Mouse (Mus musculus) heart, adult 2 months (tissue): ENCODE measurements around the gene Rnf34. TPM values are rescaled to one million over a fixed set of nuclear protein-coding genes. Genes with fewer than 3 reads are reported as not detected.

Experiments
- DNase-seq, 2 experiments: peaks; one replicate each; pipeline ENCODE4 v3.0.0; 2021
- H3K27ac ChIP-seq: fragments of 200-600 bp; 2 replicates; pipeline ENCODE4 v1.8.1; 2022
- H3K27me3 ChIP-seq: fragments of 200-500 bp; 2 replicates; pipeline ENCODE4 v1.6.1; 2012; ENCODE audit warnings: mild to moderate bottlenecking, low read length, inconsistent platforms, mixed read lengths; ENCODE audit not compliant: control insufficient read depth, insufficient read depth
- H3K36me3 ChIP-seq: fragments of 200-500 bp; 2 replicates; pipeline ENCODE4 v1.6.1; 2012; ENCODE audit warnings: low read length, inconsistent platforms; ENCODE audit not compliant: control insufficient read depth, insufficient read depth
- H3K4me1 ChIP-seq: fragments of 200-500 bp; 2 replicates; pipeline ENCODE4 v1.6.1; 2011; ENCODE audit warnings: low read length; ENCODE audit not compliant: control insufficient read depth, insufficient read depth
- H3K4me3 ChIP-seq: fragments of 200-600 bp; 2 replicates; pipeline ENCODE4 v1.8.1; 2022
- H3K79me2 ChIP-seq: fragments of 200-500 bp; replicated peaks from 2 replicates; pipeline ENCODE4 v1.6.1; 2012; ENCODE audit warnings: mild to moderate bottlenecking, inconsistent platforms, low read length, moderate library complexity, mixed read lengths; ENCODE audit not compliant: control insufficient read depth, insufficient read depth
- H3K9ac ChIP-seq: fragments of 200-500 bp; 2 replicates; pipeline ENCODE4 v1.6.1; 2012; ENCODE audit warnings: low read depth, mild to moderate bottlenecking, control low read depth, inconsistent platforms, low read length, mixed read lengths
- CTCF ChIP-seq: fragments of 200-600 bp; IDR thresholded peaks from 2 replicates; pipeline ENCODE4 v1.8.1; 2022; ENCODE audit warnings: antibody characterized with exemption, mild to moderate bottlenecking, moderate library complexity
- EP300 ChIP-seq: fragments of 200-500 bp; IDR thresholded peaks from 2 replicates; pipeline ENCODE4 v1.6.1; 2011; ENCODE audit warnings: low read depth, low read length, control low read depth; ENCODE audit not compliant: insufficient read depth
- POLR2A ChIP-seq: fragments of 200-500 bp; IDR thresholded peaks from 2 replicates; pipeline ENCODE4 v1.6.1; 2011; ENCODE audit warnings: mild to moderate bottlenecking, low read depth, low read length, control low read depth; ENCODE audit not compliant: insufficient read depth
- WGBS: fragments of 180-500 bp; shearing (Covaris S2); methylation state at CpG from one replicate; pipeline ENCODE4 v1.1.7; 2018; 5-methylcytosine and 5-hydroxymethylcytosine counted together
- intact Hi-C: fragments of 180-260 bp; cut with DNase I; formaldehyde crosslinking; loops from one replicate; pipeline ENCODE4 v1.15.1; 2025
- polyA plus RNA-seq: library from polyadenylated mRNA; depleted of rRNA; stranded (reverse); fragments of >200 nt; gene quantifications from 2 replicates; pipeline ENCODE4 v1.2.3, GENCODE M21; 2012
- total RNA-seq, 2 experiments: library from RNA; stranded (reverse); gene quantifications; 2 replicates each; pipeline ENCODE4 v1.2.3; 2021

The Rnf34 gene
- total and polyA plus RNA-seq, 3 experiments, result 10.5 to 33.3 (median 26.1) TPM

- H3K27ac ChIP-seq, result no peak overlapping the region
- no peak for DNase-seq
- intact Hi-C loops, result loop anchor here (5.0 kb wide), 1 partner anchor 78 kb away; no protein-coding TSS in a partner anchor
- no peaks in the 10 kb centered on the region for H3K36me3 ChIP-seq
- H3K9ac ChIP-seq, result no peak overlapping the region
- H3K79me2 ChIP-seq, result no peaks in the 10 kb centered on the region
- H3K4me1 ChIP-seq, result no peaks in the 10 kb centered on the region
- no peak for TF ChIP-seq EP300
- no peak for TF ChIP-seq POLR2A
- peak; percentile 24; the same call in 1 of the 2 replicates for TF ChIP-seq CTCF
- H3K27me3 ChIP-seq, result no peaks in the 10 kb centered on the region
- no peak overlapping the region for H3K4me3 ChIP-seq
- WGBS, result 61% methylated on average over 1 of the region's 1 CpGs
Observed at GRCm38 (mm10) chr5:122823976-122824375, 25.9 kb upstream of the Rnf34 start.

- H3K36me3 ChIP-seq, result no peaks in the 10 kb centered on the region
- no peak overlapping the region for H3K27ac ChIP-seq
- no peak overlapping the region for H3K4me3 ChIP-seq
- DNase-seq, result no peak
- H3K27me3 ChIP-seq, result no peaks in the 10 kb centered on the region
- TF ChIP-seq POLR2A, result no peak
- TF ChIP-seq EP300, result no peak
- 70% methylated on average over 6 of the region's 6 CpGs for WGBS
- intact Hi-C loops, result loop anchor here (5.0 kb wide), 1 partner anchor 78 kb away; no protein-coding TSS in a partner anchor
- no peak overlapping the region for H3K9ac ChIP-seq
- no peaks in the 10 kb centered on the region for H3K79me2 ChIP-seq
- H3K4me1 ChIP-seq, result no peaks in the 10 kb centered on the region
Observed at GRCm38 (mm10) chr5:122824450-122824849, 25.4 kb upstream of the Rnf34 start.

GRCm38 (mm10) chr5:122825099-122825498 lies 24.7 kb upstream of the Rnf34 start:
- H3K79me2 ChIP-seq, result no peaks in the 10 kb centered on the region
- no peaks in the 10 kb centered on the region for H3K36me3 ChIP-seq
- no peak for TF ChIP-seq POLR2A
- TF ChIP-seq CTCF, result no peak
- no peak for TF ChIP-seq EP300
- H3K4me3 ChIP-seq, result no peak overlapping the region
- H3K4me1 ChIP-seq, result no peaks in the 10 kb centered on the region
- DNase-seq, result no peak
- no peak overlapping the region for H3K9ac ChIP-seq
- intact Hi-C loops, result no loop called here
- 83% methylated on average over 8 of the region's 8 CpGs for WGBS
- no peak overlapping the region for H3K27ac ChIP-seq
- H3K27me3 ChIP-seq, result no peaks in the 10 kb centered on the region

- 85% methylated on average over 10 of the region's 10 CpGs for WGBS
- H3K4me1 ChIP-seq, result no peaks in the 10 kb centered on the region
- H3K36me3 ChIP-seq, result no peaks in the 10 kb centered on the region
Observed at GRCm38 (mm10) chr5:122832536-122832935, 17.3 kb upstream of the Rnf34 start.

GRCm38 (mm10) chr5:122832996-122833395 lies 16.9 kb upstream of the Rnf34 start:
- no peak overlapping the region for H3K4me3 ChIP-seq
- H3K27me3 ChIP-seq, result no peaks in the 10 kb centered on the region
- H3K27ac ChIP-seq, result no peak overlapping the region
- TF ChIP-seq CTCF (no peak), EP300 (no peak), POLR2A (no peak)
- H3K9ac ChIP-seq, result no peak overlapping the region
- whole genome bisulfite sequencing, result 75% methylated on average over 10 of the region's 10 CpGs
- DNase-seq, result no peak
- H3K4me1 ChIP-seq, result no peaks in the 10 kb centered on the region
- no peaks in the 10 kb centered on the region for H3K36me3 ChIP-seq
- intact Hi-C loops, result no loop called here
- H3K79me2 ChIP-seq, result no peaks in the 10 kb centered on the region

More at GRCm38 (mm10) chr5:122832536-122832935, 17.3 kb upstream of the Rnf34 start:
- intact Hi-C loops, result no loop called here
- Histone ChIP-seq H3K4me3 (no peak overlapping the region), H3K79me2 (no peaks in the 10 kb centered on the region), H3K9ac (no peak overlapping the region), H3K27ac (no peak overlapping the region), H3K27me3 (no peaks in the 10 kb centered on the region)
- TF ChIP-seq POLR2A (no peak), EP300 (no peak), CTCF (no peak)
- DNase-seq, result no peak

DNA sequence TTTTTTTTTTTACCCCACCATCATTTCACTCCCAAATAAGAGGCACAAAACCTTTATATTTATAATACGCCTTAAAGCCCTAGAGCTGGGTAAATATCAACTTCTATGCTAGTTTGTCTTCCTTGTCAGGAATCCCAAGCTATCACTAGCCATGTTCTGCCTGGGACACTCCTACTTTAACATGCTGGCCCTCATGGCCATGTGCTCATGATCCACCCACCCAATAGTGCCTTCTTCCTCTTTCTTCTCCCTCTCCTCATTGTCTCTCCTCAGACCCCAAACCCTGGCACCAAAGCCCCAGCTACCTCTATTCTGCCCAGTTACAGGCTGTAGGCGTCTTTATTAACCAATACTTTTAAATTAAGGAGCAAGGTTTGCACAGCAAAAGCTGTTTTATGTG lies 8.7 kb upstream of the Rnf34 start:
- TF ChIP-seq EP300 (no peak), POLR2A (no peak), CTCF (no peak)
- DNase-seq, result no peak
- Histone ChIP-seq H3K4me3 (no peak overlapping the region), H3K4me1 (no peaks in the 10 kb centered on the region), H3K9ac (no peak overlapping the region), H3K27ac (no peak overlapping the region), H3K79me2 (no peaks in the 10 kb centered on the region), H3K36me3 (no peaks in the 10 kb centered on the region), H3K27me3 (no peaks in the 10 kb centered on the region)
- intact Hi-C loops, result no loop called here
- 94% methylated on average over 2 of the region's 2 CpGs for WGBS
